Mouse (Mus musculus): ENCODE results near the gene Iqgap2.

DNA sequence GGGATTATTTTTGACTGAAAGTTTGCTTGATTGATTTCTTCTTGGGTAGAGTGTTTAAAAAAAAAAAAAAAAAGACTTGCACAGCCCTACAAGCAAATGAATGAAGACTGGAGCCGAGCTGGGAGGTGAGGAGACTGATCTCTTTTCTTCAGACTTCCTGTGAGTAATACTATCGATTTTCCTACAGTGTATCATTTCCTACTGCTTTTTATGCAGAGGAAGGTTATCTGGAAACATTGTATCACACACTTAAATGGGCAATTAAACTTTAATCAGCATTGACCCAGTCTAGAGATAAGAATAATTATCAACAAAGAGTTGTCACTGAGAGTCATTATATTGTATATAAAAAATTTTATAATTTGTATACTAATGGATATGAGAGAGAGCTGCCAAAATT, 261.0 kb downstream of the Iqgap2 start:
- TF ChIP-seq POLR2A (IDR thresholded peaks at IDR 0.05; ENCODE audit: low read depth, low read length) (no peak), CTCF (IDR thresholded peaks at IDR 0.05; ENCODE audit: extremely low read depth, insufficient read length, insufficient replicate concordance, low read depth, low read length) (no peak)
